Mouse (Mus musculus) right cerebral cortex, postnatal 14 days (tissue): ENCODE measurements around the gene Ppard.
"Not testable (repeated sequence)": the region's sequence is repeated elsewhere in the genome, so short reads cannot be mapped to it uniquely, and the experiment has no call there.

Experiments
- DNase-seq: peaks from one replicate; pipeline ENCODE4 v3.0.0; 2022

The Ppard gene

GRCm38 (mm10) chr17:28317725-28318124 is 85.2 kb downstream of the Ppard start:
- DNase-seq: no peak

GRCm38 (mm10) chr17:28321700-28322099 is 89.2 kb downstream of the Ppard start:
- DNase-seq: no peak

GRCm38 (mm10) chr17:28323786-28324185 is 91.3 kb downstream of the Ppard start:
- DNase-seq: no peak

GRCm38 (mm10) chr17:28324416-28324815 is 91.9 kb downstream of the Ppard start:
- DNase-seq: not testable (repeated sequence)

- DNase-seq: no peak
Measured at GRCm38 (mm10) chr17:28325751-28326150, 93.3 kb downstream of the Ppard start.

GRCm38 (mm10) chr17:28326951-28327350 is 94.5 kb downstream of the Ppard start:
- no peak for DNase-seq

- no peak for DNase-seq
Measured at GRCm38 (mm10) chr17:28327673-28328325, 95.3 kb downstream of the Ppard start.

GRCm38 (mm10) chr17:28328366-28328928 is 95.9 kb downstream of the Ppard start, which contains the start of gene Rpl10a:
Gene Rpl10a, plus strand, starts transcription at chr17:28328471.
- DNase-seq: peak; percentile 99

- no peak for DNase-seq
Measured at GRCm38 (mm10) chr17:28328946-28329345, 96.4 kb downstream of the Ppard start.

GRCm38 (mm10) chr17:28329503-28330231 is 97.2 kb downstream of the Ppard start:
- DNase-seq: no peak

- DNase-seq: no peak
Measured at GRCm38 (mm10) chr17:28330232-28330546, 97.7 kb downstream of the Ppard start.

- not testable (repeated sequence) for DNase-seq
Measured at GRCm38 (mm10) chr17:28330590-28330989, 98.1 kb downstream of the Ppard start.

- no peak for DNase-seq
Measured at GRCm38 (mm10) chr17:28331241-28332112, 99.0 kb downstream of the Ppard start.

GRCm38 (mm10) chr17:28332113-28332914 is 99.8 kb downstream of the Ppard start:
- DNase-seq: no peak

GRCm38 (mm10) chr17:28332915-28333546 is 100.5 kb downstream of the Ppard start:
- no peak for DNase-seq

- DNase-seq: no peak
Measured at GRCm38 (mm10) chr17:28335267-28335666, 102.8 kb downstream of the Ppard start.

- no peak for DNase-seq
Measured at GRCm38 (mm10) chr17:28337547-28337946, 105.0 kb downstream of the Ppard start.

- DNase-seq: no peak
Measured at GRCm38 (mm10) chr17:28340578-28340977, 108.1 kb downstream of the Ppard start.

- DNase-seq: peak; percentile 72
Measured at GRCm38 (mm10) chr17:28341091-28341490, 108.6 kb downstream of the Ppard start.

- DNase-seq: no peak
Measured at GRCm38 (mm10) chr17:28344050-28344607, 111.6 kb downstream of the Ppard start.

GRCm38 (mm10) chr17:28344670-28345069 is 112.2 kb downstream of the Ppard start:
- DNase-seq: no peak
